In the genomic region with DNA sequence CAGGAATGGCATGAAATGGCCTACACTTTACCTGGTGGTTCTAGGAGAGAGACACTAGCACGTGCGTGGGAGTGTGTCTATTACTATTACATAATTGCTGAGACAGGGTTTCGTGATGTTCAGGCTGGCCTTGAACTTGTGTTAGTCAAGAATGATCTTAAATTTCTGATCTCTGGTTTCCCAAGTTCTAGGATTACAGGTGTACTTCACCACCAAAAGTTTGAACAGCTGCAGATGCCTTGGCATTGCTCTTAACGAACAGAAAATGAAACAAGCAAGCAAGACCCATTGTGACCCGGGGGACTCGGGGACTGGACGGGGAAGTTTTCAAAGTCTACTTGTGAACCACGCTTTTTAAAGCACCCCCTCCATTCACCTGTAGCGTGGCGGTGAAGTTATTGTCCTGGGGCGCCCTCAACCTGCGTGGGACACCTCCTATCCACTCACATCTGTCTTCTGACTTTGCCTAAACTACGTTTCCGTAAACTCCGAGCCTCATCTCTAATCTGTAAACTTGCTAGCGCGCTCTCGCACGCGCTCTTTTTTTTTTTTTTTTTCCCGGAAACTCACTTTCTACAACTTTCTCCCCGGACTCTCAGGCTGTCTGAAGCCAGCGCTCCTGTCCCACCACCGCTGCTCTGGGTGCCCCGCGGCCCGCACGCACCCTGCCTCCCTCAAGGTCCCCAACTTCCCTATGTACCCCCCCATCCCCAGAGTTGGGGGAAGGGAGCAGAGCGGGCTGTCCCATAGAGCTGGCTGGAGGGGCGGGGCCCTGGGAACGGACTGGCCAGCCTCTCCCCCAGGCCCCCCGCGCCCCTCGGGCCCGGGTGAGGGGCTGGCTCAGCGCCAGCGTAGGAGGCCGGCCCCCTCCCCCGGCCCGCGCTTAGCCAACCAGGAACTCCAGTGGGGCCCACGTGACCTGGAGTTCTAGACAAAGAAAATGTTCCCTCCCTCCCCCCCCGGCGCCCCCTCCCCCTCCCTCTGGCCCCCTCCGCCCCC, we compare ENCODE assay signal across 8 mouse cellular contexts.
DNase-seq lines count a peak whose midpoint lies in the region; ATAC-seq and TF ChIP-seq lines count a peak whose summit lies in the region.

No protein-coding gene starts in this region.

- ATAC-seq in midbrain, embryonic 15.5 days (replicated peaks) = 0 out of 2 replicates have a peak, but pooled peaks have one; percentile 1

- H3K4me3 ChIP-seq in liver, adult 2 months (ENCODE audit: insufficient read depth, low read depth, low read length) = peak overlapping the region; percentile 62
- H3K4me3 ChIP-seq in midbrain, embryonic 15.5 days = peak overlapping the region; percentile 44

- no peaks in the 10 kb centered on the region for H3K36me3 ChIP-seq in liver, adult 2 months (ENCODE audit: control insufficient read depth, insufficient read depth, low read length)
- peaks cover 7% of the 10 kb centered on the region for H3K36me3 ChIP-seq in midbrain, embryonic 15.5 days (replicated peaks)

- peak overlapping the region; percentile 78 for H3K9ac ChIP-seq in liver, adult 2 months (ENCODE audit: low read depth, low read length)
- H3K9ac ChIP-seq in midbrain, embryonic 15.5 days = peak overlapping the region; percentile 33; the same call in 1 of the 2 replicates

- H3K27ac ChIP-seq in liver, adult 2 months (replicated peaks; ENCODE audit: insufficient read depth, low read depth, low read length) = peak overlapping the region; percentile 82
- H3K27ac ChIP-seq in midbrain, embryonic 15.5 days = peak overlapping the region; percentile 75

- no peak for TF ChIP-seq CTCF in liver, adult 2 months (IDR thresholded peaks at IDR 0.05; ENCODE audit: low read depth, low read length)

- peaks cover 47% of the 10 kb centered on the region for H3K4me1 ChIP-seq in liver, adult 2 months (ENCODE audit: control insufficient read depth, insufficient read depth, low read length)
- peaks cover 82% of the 10 kb centered on the region for H3K4me1 ChIP-seq in midbrain, embryonic 15.5 days

- peak; percentile 32 for DNase-seq in gastrocnemius, postnatal 10 days
- DNase-seq in gastrocnemius, adult 8-10 months (ENCODE audit: low spot score in 2 of 2) = no peak
- peak; percentile 88 for DNase-seq in embryo, embryonic 11.5 days (ENCODE audit: low read depth, low spot score)
- DNase-seq in heart, postnatal 4 days = peak; percentile 58
- DNase-seq in liver, adult 2 months (ENCODE audit: extremely low read depth, low read depth, low spot score) = peak; percentile 54
- peak; percentile 46 to 62 for DNase-seq in thymus, adult 18-20 months
- no peak for DNase-seq in layer of hippocampus, postnatal 25 days (ENCODE audit: extremely low spot score in 1 of 2, low spot score in 1 of 2)

- no peaks in the 10 kb centered on the region for H3K9me3 ChIP-seq in midbrain, embryonic 15.5 days

- peaks cover 4% of the 10 kb centered on the region; the same call in 1 of the 2 replicates for H3K79me2 ChIP-seq in liver, adult 2 months (ENCODE audit: control insufficient read depth, insufficient read depth, low read length)

- 15% methylated on average over 43 of the region's 45 CpGs for WGBS in liver, adult 2 months
- WGBS in midbrain, embryonic 15.5 days = 4% methylated on average over 42 of the region's 45 CpGs

- H3K4me2 ChIP-seq in midbrain, embryonic 15.5 days = peak overlapping the region; percentile 78

- TF ChIP-seq POLR2A in liver, adult 2 months (IDR thresholded peaks at IDR 0.05; ENCODE audit: extremely low read depth, insufficient read depth, low read length) = no peak

- H3K27me3 ChIP-seq in liver, adult 2 months (ENCODE audit: control insufficient read depth, insufficient read depth, low read length) = no peaks in the 10 kb centered on the region
- no peaks in the 10 kb centered on the region for H3K27me3 ChIP-seq in midbrain, embryonic 15.5 days (replicated peaks)

Comparison
In these comparisons a context has a peak if more than half of its experiments do, and no peak if none do; other contexts are left out.
1. DNase-seq: peak in gastrocnemius, postnatal 10 days (single experiment), embryo, embryonic 11.5 days (single experiment), heart, postnatal 4 days (single experiment), liver, adult 2 months (single experiment) and thymus, adult 18-20 months (2 of 2); none in gastrocnemius, adult 8-10 months (0 of 2) and layer of hippocampus, postnatal 25 days (0 of 2).